Mouse (Mus musculus): ENCODE results near the gene Atf3. TPM values are rescaled to one million over a fixed set of nuclear protein-coding genes. Genes with fewer than 3 reads are reported as not detected.

The Atf3 gene
- 3.2 and 4.0 TPM in 2 replicates for polyA plus RNA-seq (2015; fragmentation: Nextera tagmentation; extraction: Ambion mirVana)

GRCm38 (mm10) chr1:191217939-191218338, at the start of gene Atf3:
Gene Atf3, minus strand, starts transcription at chr1:191218039.
- no peak for ATAC-seq (replicated peaks; ENCODE audit: low FRiP score, low read depth)
- TF ChIP-seq CTCF (IDR thresholded peaks at IDR 0.05; ENCODE audit: low read depth), result no peak
- WGBS, result 62% methylated on average over 6 of the region's 6 CpGs

GRCm38 (mm10) chr1:191267162-191267561, 49.3 kb upstream of the Atf3 start:
- Histone ChIP-seq H3K4me2 (ENCODE audit: low read length) (no peak overlapping the region), H3K9me3 (replicated peaks; ENCODE audit: low read length) (no peaks in the 10 kb centered on the region), H3K4me3 (replicated peaks; ENCODE audit: low read depth, low read length) (no peak overlapping the region), H3K4me1 (replicated peaks; ENCODE audit: insufficient read depth, low read length) (peaks cover 16% of the 10 kb centered on the region), H3K27me3 (ENCODE audit: insufficient read depth, low read length) (no peaks in the 10 kb centered on the region), H3K9ac (ENCODE audit: low read depth, low read length) (no peak overlapping the region), H3K36me3 (ENCODE audit: insufficient read depth, low read length) (no peaks in the 10 kb centered on the region), H3K27ac (no peak overlapping the region)
- TF ChIP-seq CTCF (IDR thresholded peaks at IDR 0.05; ENCODE audit: low read depth), result no peak
- DNase-seq (ENCODE audit: low spot score) (no peak), ATAC-seq (replicated peaks; ENCODE audit: low FRiP score, low read depth) (no peak)
- 86% methylated on average over 5 of the region's 5 CpGs for whole genome bisulfite sequencing

More at GRCm38 (mm10) chr1:191217939-191218338, at the start of gene Atf3:
- Histone ChIP-seq H3K9ac (ENCODE audit: low read depth, low read length) (no peak within 1 kb of the TSS), H3K9me3 (replicated peaks; ENCODE audit: low read length) (no peaks in the 10 kb centered on the region), H3K27ac (no peak within 1 kb of the TSS), H3K4me3 (replicated peaks; ENCODE audit: low read depth, low read length) (no peak within 1 kb of the TSS), H3K36me3 (ENCODE audit: insufficient read depth, low read length) (no peaks in the 10 kb centered on the region), H3K4me1 (replicated peaks; ENCODE audit: insufficient read depth, low read length) (peaks cover 4% of the 10 kb centered on the region; the same call in 1 of the 2 replicates), H3K4me2 (ENCODE audit: low read length) (no peak within 1 kb of the TSS), H3K27me3 (ENCODE audit: insufficient read depth, low read length) (no peaks in the 10 kb centered on the region)
- DNase-seq (ENCODE audit: low spot score), result no peak

GRCm38 (mm10) chr1:191263471-191263870, 45.6 kb upstream of the Atf3 start:
- H3K27me3 ChIP-seq (ENCODE audit: insufficient read depth, low read length), result no peaks in the 10 kb centered on the region
- no peak overlapping the region for H3K4me3 ChIP-seq (replicated peaks; ENCODE audit: low read depth, low read length)
- no peak overlapping the region for H3K9ac ChIP-seq (ENCODE audit: low read depth, low read length)
- 84% methylated on average over 5 of the region's 5 CpGs for WGBS
- no peaks in the 10 kb centered on the region for H3K36me3 ChIP-seq (ENCODE audit: insufficient read depth, low read length)
- ATAC-seq (replicated peaks; ENCODE audit: low FRiP score, low read depth) (no peak), DNase-seq (ENCODE audit: low spot score) (no peak)
- H3K9me3 ChIP-seq (replicated peaks; ENCODE audit: low read length), result no peaks in the 10 kb centered on the region
- H3K4me2 ChIP-seq (ENCODE audit: low read length), result no peak overlapping the region
- peaks cover 13% of the 10 kb centered on the region for H3K4me1 ChIP-seq (replicated peaks; ENCODE audit: insufficient read depth, low read length)
- H3K27ac ChIP-seq, result no peak overlapping the region
- TF ChIP-seq CTCF (IDR thresholded peaks at IDR 0.05; ENCODE audit: low read depth), result no peak

- TF ChIP-seq CTCF (IDR thresholded peaks at IDR 0.05; ENCODE audit: low read depth), result no peak
- no peak overlapping the region for H3K4me3 ChIP-seq (replicated peaks; ENCODE audit: low read depth, low read length)
- H3K27me3 ChIP-seq (ENCODE audit: insufficient read depth, low read length), result no peaks in the 10 kb centered on the region
- no peak overlapping the region for H3K9ac ChIP-seq (ENCODE audit: low read depth, low read length)
- 44% methylated on average over 6 of the region's 6 CpGs for WGBS
- no peak overlapping the region for H3K4me2 ChIP-seq (ENCODE audit: low read length)
- H3K36me3 ChIP-seq (ENCODE audit: insufficient read depth, low read length), result no peaks in the 10 kb centered on the region
- DNase-seq (ENCODE audit: low spot score) (no peak), ATAC-seq (replicated peaks; ENCODE audit: low FRiP score, low read depth) (no peak)
- no peaks in the 10 kb centered on the region for H3K4me1 ChIP-seq (replicated peaks; ENCODE audit: insufficient read depth, low read length)
- no peaks in the 10 kb centered on the region for H3K9me3 ChIP-seq (replicated peaks; ENCODE audit: low read length)
- H3K27ac ChIP-seq, result no peak overlapping the region; the same call in 1 of the 2 replicates
Observed at GRCm38 (mm10) chr1:191261861-191262260, 44.0 kb upstream of the Atf3 start.

- no peak for ATAC-seq (replicated peaks; ENCODE audit: low FRiP score, low read depth)
- 43% methylated on average over 5 of the region's 5 CpGs for WGBS
Observed at GRCm38 (mm10) chr1:191259661-191260060, 41.8 kb upstream of the Atf3 start.

GRCm38 (mm10) chr1:191259121-191259520, 41.3 kb upstream of the Atf3 start:
- no peak for TF ChIP-seq CTCF (IDR thresholded peaks at IDR 0.05; ENCODE audit: low read depth)
- 25% methylated on average over 7 of the region's 7 CpGs for WGBS
- H3K4me3 ChIP-seq (replicated peaks; ENCODE audit: low read depth, low read length), result no peak overlapping the region
- no peaks in the 10 kb centered on the region for H3K9me3 ChIP-seq (replicated peaks; ENCODE audit: low read length)
- no peaks in the 10 kb centered on the region for H3K27me3 ChIP-seq (ENCODE audit: insufficient read depth, low read length)
- H3K27ac ChIP-seq, result 0 out of 2 replicates have a peak overlapping the region, but pooled peaks have one; percentile 28
- no peaks in the 10 kb centered on the region for H3K4me1 ChIP-seq (replicated peaks; ENCODE audit: insufficient read depth, low read length)
- no peak for ATAC-seq (replicated peaks; ENCODE audit: low FRiP score, low read depth)
- H3K9ac ChIP-seq (ENCODE audit: low read depth, low read length), result no peak overlapping the region
- H3K4me2 ChIP-seq (ENCODE audit: low read length), result 0 out of 2 replicates have a peak overlapping the region, but pooled peaks have one; percentile 18
- H3K36me3 ChIP-seq (ENCODE audit: insufficient read depth, low read length), result no peaks in the 10 kb centered on the region
- peak; percentile 48 for DNase-seq (ENCODE audit: low spot score)

More at GRCm38 (mm10) chr1:191259661-191260060, 41.8 kb upstream of the Atf3 start:
- no peak for DNase-seq (ENCODE audit: low spot score)
- Histone ChIP-seq H3K27me3 (ENCODE audit: insufficient read depth, low read length) (no peaks in the 10 kb centered on the region), H3K4me3 (replicated peaks; ENCODE audit: low read depth, low read length) (no peak overlapping the region), H3K9ac (ENCODE audit: low read depth, low read length) (no peak overlapping the region), H3K4me2 (ENCODE audit: low read length) (no peak overlapping the region), H3K36me3 (ENCODE audit: insufficient read depth, low read length) (no peaks in the 10 kb centered on the region), H3K27ac (no peak overlapping the region), H3K4me1 (replicated peaks; ENCODE audit: insufficient read depth, low read length) (no peaks in the 10 kb centered on the region), H3K9me3 (replicated peaks; ENCODE audit: low read length) (no peaks in the 10 kb centered on the region)
- no peak for TF ChIP-seq CTCF (IDR thresholded peaks at IDR 0.05; ENCODE audit: low read depth)

- H3K4me2 ChIP-seq (ENCODE audit: low read length), result no peak overlapping the region
- no peaks in the 10 kb centered on the region for H3K27me3 ChIP-seq (ENCODE audit: insufficient read depth, low read length)
- H3K36me3 ChIP-seq (ENCODE audit: insufficient read depth, low read length), result no peaks in the 10 kb centered on the region
- WGBS, result 52% methylated on average over 3 of the region's 3 CpGs
- 0 out of 2 replicates have a peak overlapping the region, but pooled peaks have one; percentile 28 for H3K27ac ChIP-seq
- H3K4me3 ChIP-seq (replicated peaks; ENCODE audit: low read depth, low read length), result no peak overlapping the region
- H3K4me1 ChIP-seq (replicated peaks; ENCODE audit: insufficient read depth, low read length), result no peaks in the 10 kb centered on the region
- H3K9me3 ChIP-seq (replicated peaks; ENCODE audit: low read length), result no peaks in the 10 kb centered on the region
- H3K9ac ChIP-seq (ENCODE audit: low read depth, low read length), result no peak overlapping the region
- no peak for ATAC-seq (replicated peaks; ENCODE audit: low FRiP score, low read depth)
- DNase-seq (ENCODE audit: low spot score), result no peak
- no peak for TF ChIP-seq CTCF (IDR thresholded peaks at IDR 0.05; ENCODE audit: low read depth)
Observed at GRCm38 (mm10) chr1:191258521-191258920, 40.7 kb upstream of the Atf3 start.

Data from kidney, postnatal 0 days (tissue).